Mouse (Mus musculus) CD4-positive, CD25-positive, alpha-beta regulatory T cell, adult 2 months (primary cell): ENCODE data around the gene Zfc3h1.

Experiments
- DNase-seq: peaks from one replicate; pipeline ENCODE4 v3.0.0-alpha.2; 2012; ENCODE audit warnings: low read depth, low spot score

Gene Zfc3h1

DNA sequence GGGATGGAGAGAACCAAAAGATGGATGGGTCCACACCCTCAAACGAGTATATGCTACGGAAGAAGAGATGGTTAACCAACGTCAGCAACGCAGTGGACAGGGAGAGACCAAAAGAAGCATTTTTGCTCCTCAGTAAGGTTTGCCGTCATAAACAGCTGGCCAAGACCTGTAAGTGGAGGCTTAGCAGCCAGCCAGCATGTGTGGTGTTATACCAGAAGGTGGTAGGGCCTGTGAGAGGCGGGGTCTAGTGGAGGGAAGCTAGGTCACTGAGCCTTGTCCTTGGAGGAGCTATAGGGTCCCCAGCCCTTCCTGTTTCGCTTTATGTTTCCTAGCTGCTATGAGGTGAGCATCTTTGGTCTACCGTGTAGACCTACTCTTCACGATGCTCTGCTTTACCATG lies 91.7 kb downstream of the Zfc3h1 start:
- DNase-seq = no peak

DNA sequence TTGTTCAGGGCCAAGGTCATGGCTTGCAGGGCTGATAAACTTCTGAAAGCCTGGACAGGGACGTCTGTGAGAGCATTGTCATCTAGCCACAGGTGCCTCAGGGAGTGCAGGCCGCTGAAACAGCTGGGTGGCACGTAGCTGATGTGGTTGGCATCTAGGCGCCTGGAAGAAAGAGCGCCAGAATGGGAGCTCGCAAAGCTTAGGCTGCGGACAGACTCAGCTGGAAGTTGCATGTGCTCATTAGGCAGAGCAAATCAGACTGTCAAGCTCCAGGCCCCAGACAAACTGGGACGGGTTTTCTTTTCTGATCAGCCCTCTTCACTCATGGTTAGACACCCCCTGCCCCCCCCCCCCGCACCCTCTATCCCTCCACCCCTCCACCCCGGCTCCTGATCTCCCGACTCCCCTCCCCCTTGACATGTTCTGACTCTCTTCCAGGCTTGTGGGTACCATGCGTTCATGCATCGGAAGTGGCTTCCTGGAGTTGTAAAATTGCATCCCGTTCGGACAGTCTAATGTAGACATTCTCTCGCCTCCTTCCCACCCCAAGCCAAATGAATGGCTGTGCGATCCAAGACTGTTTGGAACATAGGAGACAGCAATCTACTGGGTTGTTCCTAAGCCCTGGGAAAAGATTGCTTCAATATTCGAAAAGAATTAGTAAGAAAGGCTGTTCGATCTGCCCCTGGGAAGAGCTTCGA lies 93.8 kb downstream of the Zfc3h1 start:
- no peak for DNase-seq
